Mouse (Mus musculus) cerebellum, adult 2 months (tissue): ENCODE data around the gene Rala.

Source experiments
- CTCF ChIP-seq: fragments of 200-500 bp; IDR thresholded peaks from 2 replicates; pipeline ENCODE4 v1.5.1; 2011; ENCODE audit warnings: low read depth, mild to moderate bottlenecking, control low read depth, low read length, moderate library complexity, borderline replicate concordance; ENCODE audit not compliant: insufficient read depth
- POLR2A ChIP-seq: fragments of 200-500 bp; IDR thresholded peaks from 2 replicates; pipeline ENCODE4 v1.6.1; 2011; ENCODE audit warnings: low read length, control low read depth, borderline replicate concordance; ENCODE audit not compliant: insufficient read depth

- TF ChIP-seq POLR2A (no peak), CTCF (no peak)
These were observed 42.6 kb downstream of the Rala start for GRCm38 (mm10) chr13:17901474-17901873.
